Mouse (Mus musculus): Measurements from ENCODE around the gene Paqr6. TPM values are rescaled to one million over a fixed set of nuclear protein-coding genes. Genes with fewer than 3 reads are reported as not detected.
"Not testable (repeated sequence)": the region's sequence is repeated elsewhere in the genome, so short reads cannot be mapped to it uniquely, and the experiment has no call there.

Gene Paqr6
- polyA plus RNA-seq, 1 experiment, result 2.1 TPM

- H3K27ac ChIP-seq (replicated peaks; ENCODE audit: low read depth, low read length), result peak overlapping the region; percentile 96
- peaks cover 9% of the 10 kb centered on the region for H3K4me1 ChIP-seq (ENCODE audit: control insufficient read depth, insufficient read depth, insufficient read length, low read length)
- no peak overlapping the region for H3K4me3 ChIP-seq (ENCODE audit: insufficient read depth, low read depth, low read length)
Observed at GRCm38 (mm10) chr3:88354396-88355165, 9.8 kb upstream of the Paqr6 start.

- no peak overlapping the region for H3K27ac ChIP-seq (replicated peaks; ENCODE audit: low read depth, low read length)
- no peak overlapping the region for H3K4me3 ChIP-seq (ENCODE audit: insufficient read depth, low read depth, low read length)
- H3K4me1 ChIP-seq (ENCODE audit: control insufficient read depth, insufficient read depth, insufficient read length, low read length), result peaks cover 5% of the 10 kb centered on the region; the same call in 1 of the 2 replicates
Observed at GRCm38 (mm10) chr3:88359584-88359983, 4.8 kb upstream of the Paqr6 start.

GRCm38 (mm10) chr3:88359989-88360388, 4.4 kb upstream of the Paqr6 start:
- Histone ChIP-seq H3K27ac (replicated peaks; ENCODE audit: low read depth, low read length) (no peak overlapping the region), H3K4me1 (ENCODE audit: control insufficient read depth, insufficient read depth, insufficient read length, low read length) (peaks cover 8% of the 10 kb centered on the region; the same call in 1 of the 2 replicates), H3K4me3 (ENCODE audit: insufficient read depth, low read depth, low read length) (no peak overlapping the region)

DNA sequence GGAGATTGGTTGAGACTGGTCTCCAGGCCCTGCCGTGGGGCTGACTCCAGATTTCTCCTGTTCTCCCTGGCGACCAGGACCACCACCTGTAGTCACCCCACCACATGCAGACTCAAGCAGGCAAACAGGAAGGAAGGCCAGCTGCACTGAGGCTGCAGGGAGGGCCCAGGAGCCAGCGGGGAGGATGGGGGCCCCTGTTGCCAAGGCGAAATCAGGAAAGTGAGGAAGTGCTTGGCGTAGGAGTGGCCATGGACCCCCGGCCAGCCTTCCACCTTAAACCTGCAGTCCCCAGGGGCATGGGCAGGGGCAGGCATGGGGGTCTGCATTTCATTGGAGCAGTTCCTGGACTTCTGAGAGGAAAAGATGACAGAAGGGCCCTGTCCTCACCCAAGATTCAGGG, 3.3 kb upstream of the Paqr6 start:
- Histone ChIP-seq H3K4me1 (ENCODE audit: control insufficient read depth, insufficient read depth, insufficient read length, low read length) (peaks cover 5% of the 10 kb centered on the region; the same call in 1 of the 2 replicates), H3K4me3 (ENCODE audit: insufficient read depth, low read depth, low read length) (no peak overlapping the region), H3K27ac (replicated peaks; ENCODE audit: low read depth, low read length) (no peak overlapping the region)

GRCm38 (mm10) chr3:88361612-88362313, 2.6 kb upstream of the Paqr6 start:
- Histone ChIP-seq H3K4me3 (ENCODE audit: insufficient read depth, low read depth, low read length) (no peak overlapping the region), H3K4me1 (ENCODE audit: control insufficient read depth, insufficient read depth, insufficient read length, low read length) (peaks cover 2% of the 10 kb centered on the region; the same call in 1 of the 2 replicates), H3K27ac (replicated peaks; ENCODE audit: low read depth, low read length) (0 out of 2 replicates have a peak overlapping the region, but pooled peaks have one; percentile 15)

GRCm38 (mm10) chr3:88363700-88364099, 684 bp upstream of the Paqr6 start:
- Histone ChIP-seq H3K27ac (replicated peaks; ENCODE audit: low read depth, low read length) (no peak overlapping the region), H3K4me1 (ENCODE audit: control insufficient read depth, insufficient read depth, insufficient read length, low read length) (peaks cover 2% of the 10 kb centered on the region; the same call in 1 of the 2 replicates), H3K4me3 (ENCODE audit: insufficient read depth, low read depth, low read length) (no peak overlapping the region)

GRCm38 (mm10) chr3:88365705-88366361, 1.4 kb downstream of the Paqr6 start:
- no peak overlapping the region for H3K4me3 ChIP-seq (ENCODE audit: insufficient read depth, low read depth, low read length)
- H3K4me1 ChIP-seq (ENCODE audit: control insufficient read depth, insufficient read depth, insufficient read length, low read length), result peaks cover 2% of the 10 kb centered on the region; the same call in 1 of the 2 replicates
- no peak overlapping the region for H3K27ac ChIP-seq (replicated peaks; ENCODE audit: low read depth, low read length)

DNA sequence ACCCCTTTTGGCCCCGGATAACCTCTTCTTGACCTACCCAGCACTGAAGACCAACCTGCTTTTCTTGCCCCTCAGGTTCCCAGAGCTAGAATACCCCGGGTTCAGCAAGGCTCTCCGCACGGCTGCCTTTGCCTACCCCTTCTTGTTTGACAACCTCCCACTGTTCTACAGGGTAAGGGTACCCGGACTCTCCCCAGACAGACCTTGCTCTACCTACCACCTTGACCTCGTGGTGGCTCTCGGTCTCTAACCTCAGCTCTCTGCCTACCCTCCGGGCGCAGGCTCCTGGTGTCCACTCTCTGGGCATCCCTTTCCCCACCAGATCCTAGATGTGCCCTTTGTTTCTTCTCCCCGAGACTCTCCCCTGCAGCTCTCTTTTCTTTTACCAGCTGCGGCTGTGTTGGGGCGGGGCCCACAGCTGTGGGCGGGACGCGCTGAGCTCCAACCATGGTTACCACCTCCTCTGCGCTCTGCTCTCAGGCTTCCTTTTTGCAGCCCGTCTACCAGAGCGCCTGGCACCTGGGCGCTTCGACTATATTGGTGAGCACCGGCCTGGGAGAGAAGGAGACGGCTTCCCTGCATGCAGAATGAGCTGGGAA, 2.5 kb downstream of the Paqr6 start:
- not testable (repeated sequence) for H3K4me1 ChIP-seq (ENCODE audit: control insufficient read depth, insufficient read depth, insufficient read length, low read length); H3K27ac ChIP-seq (replicated peaks; ENCODE audit: low read depth, low read length); H3K4me3 ChIP-seq (ENCODE audit: insufficient read depth, low read depth, low read length)

GRCm38 (mm10) chr3:88367517-88367916, 3.1 kb downstream of the Paqr6 start:
- H3K27ac ChIP-seq (replicated peaks; ENCODE audit: low read depth, low read length); H3K4me3 ChIP-seq (ENCODE audit: insufficient read depth, low read depth, low read length); H3K4me1 ChIP-seq (ENCODE audit: control insufficient read depth, insufficient read depth, insufficient read length, low read length): not testable (repeated sequence)

GRCm38 (mm10) chr3:88368511-88368910, 4.1 kb downstream of the Paqr6 start:
- not testable (repeated sequence) for H3K27ac ChIP-seq (replicated peaks; ENCODE audit: low read depth, low read length)

GRCm38 (mm10) chr3:88372643-88373042, 8.3 kb downstream of the Paqr6 start, which contains the start of gene Bglap3:
Bglap3 (minus strand) TSS chr3:88372743.
- not testable (repeated sequence) for H3K27ac ChIP-seq (replicated peaks; ENCODE audit: low read depth, low read length); H3K4me1 ChIP-seq (ENCODE audit: control insufficient read depth, insufficient read depth, insufficient read length, low read length); H3K4me3 ChIP-seq (ENCODE audit: insufficient read depth, low read depth, low read length)

More at GRCm38 (mm10) chr3:88368511-88368910, 4.1 kb downstream of the Paqr6 start:
- not testable (repeated sequence) for H3K4me1 ChIP-seq (ENCODE audit: control insufficient read depth, insufficient read depth, insufficient read length, low read length); H3K4me3 ChIP-seq (ENCODE audit: insufficient read depth, low read depth, low read length)

- H3K27ac ChIP-seq (replicated peaks; ENCODE audit: low read depth, low read length); H3K4me3 ChIP-seq (ENCODE audit: insufficient read depth, low read depth, low read length); H3K4me1 ChIP-seq (ENCODE audit: control insufficient read depth, insufficient read depth, insufficient read length, low read length): not testable (repeated sequence)
Observed at GRCm38 (mm10) chr3:88375750-88376626, 11.6 kb downstream of the Paqr6 start.

DNA sequence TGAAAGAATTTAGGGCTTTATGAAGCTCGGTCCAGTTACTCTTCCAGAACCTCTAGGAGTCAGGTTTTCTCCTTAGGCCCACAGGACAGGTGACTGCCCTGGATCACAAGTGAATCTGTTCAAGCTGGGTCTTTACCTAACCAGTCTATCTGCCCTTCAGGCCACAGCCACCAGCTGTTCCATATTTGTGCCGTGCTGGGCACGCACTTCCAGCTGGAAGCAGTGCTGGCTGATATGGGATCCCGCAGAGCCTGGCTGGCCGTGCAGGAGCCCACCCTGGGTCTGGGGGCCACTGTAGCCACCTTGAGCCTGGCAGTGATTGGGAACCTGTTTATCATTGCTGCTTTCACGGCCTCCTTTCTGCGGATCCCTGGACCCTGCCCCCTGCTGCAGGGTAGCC, 12.3 kb downstream of the Paqr6 start:
- H3K4me3 ChIP-seq (ENCODE audit: insufficient read depth, low read depth, low read length); H3K4me1 ChIP-seq (ENCODE audit: control insufficient read depth, insufficient read depth, insufficient read length, low read length); H3K27ac ChIP-seq (replicated peaks; ENCODE audit: low read depth, low read length): not testable (repeated sequence)

GRCm38 (mm10) chr3:88378599-88378998, 14.2 kb downstream of the Paqr6 start, which contains the start of gene Bglap2:
Bglap2 (minus strand) TSS chr3:88378699.
- H3K27ac ChIP-seq (replicated peaks; ENCODE audit: low read depth, low read length); H3K4me3 ChIP-seq (ENCODE audit: insufficient read depth, low read depth, low read length); H3K4me1 ChIP-seq (ENCODE audit: control insufficient read depth, insufficient read depth, insufficient read length, low read length): not testable (repeated sequence)

Measured in brown adipose tissue, adult 24 weeks (tissue).